Mouse (Mus musculus): ENCODE measurements around the gene Cd47.

- TF ChIP-seq CTCF (IDR thresholded peaks at IDR 0.05; ENCODE audit: borderline replicate concordance, control insufficient read depth, extremely low read depth, insufficient read depth, low read length, poor library complexity) (no peak), POLR2A (IDR thresholded peaks at IDR 0.05; ENCODE audit: control insufficient read depth, extremely low read depth, insufficient read depth, low read length, poor library complexity) (no peak)
These were observed 76.1 kb downstream of the Cd47 start for GRCm38 (mm10) chr16:49876291-49877030.

Data from thymus, adult 2 months (tissue).